Mouse (Mus musculus) stomach, postnatal 0 days (tissue): Measurements from ENCODE around the gene Adgre1. TPM values are rescaled to one million over a fixed set of nuclear protein-coding genes. Genes with fewer than 3 reads are reported as not detected.
"Not testable (repeated sequence)": the region's sequence is repeated elsewhere in the genome, so short reads cannot be mapped to it uniquely, and the experiment has no call there.

Experiments
- ATAC-seq: fragments of 200-750 bp; cut with Nextera tagmentation; 2 replicates; pipeline ENCODE4 v1.8.0; 2017; ENCODE audit not compliant: low FRiP score, low TSS enrichment
- DNase-seq: peaks from one replicate; pipeline ENCODE4 v3.0.0-alpha.2; 2016; ENCODE audit warnings: low spot score
- H3K27ac ChIP-seq: fragments of 300-500 bp; sonication (generic); replicated peaks from 2 replicates; pipeline ENCODE4 v1.5.1; 2014; ENCODE audit warnings: mild to moderate bottlenecking, control low read depth
- H3K27me3 ChIP-seq: fragments of 300-500 bp; sonication (generic); 2 replicates; pipeline ENCODE4 v1.6.1; 2014; ENCODE audit warnings: low read length; ENCODE audit not compliant: control insufficient read depth, insufficient read depth
- H3K36me3 ChIP-seq: fragments of 300-500 bp; sonication (generic); 2 replicates; pipeline ENCODE4 v1.6.1; 2014; ENCODE audit warnings: low read length, mixed read lengths; ENCODE audit not compliant: control insufficient read depth, insufficient read depth
- H3K4me1 ChIP-seq: fragments of 300-500 bp; sonication (generic); replicated peaks from 2 replicates; pipeline ENCODE4 v1.6.1; 2014; ENCODE audit warnings: antibody characterized with exemption; ENCODE audit not compliant: control insufficient read depth, insufficient read depth
- H3K4me2 ChIP-seq: fragments of 300-500 bp; sonication (generic); replicated peaks from 2 replicates; pipeline ENCODE4 v1.6.1; 2014; ENCODE audit warnings: low read depth, mild to moderate bottlenecking, control low read depth, moderate library complexity
- H3K4me3 ChIP-seq: fragments of 300-500 bp; sonication (generic); 2 replicates; pipeline ENCODE4 v1.5.1; 2014; ENCODE audit warnings: low read depth, low read length, control low read depth
- H3K9ac ChIP-seq: fragments of 300-500 bp; sonication (generic); 2 replicates; pipeline ENCODE4 v1.6.1; 2014; ENCODE audit warnings: mild to moderate bottlenecking, low read length, control low read depth, mixed read lengths
- H3K9me3 ChIP-seq: fragments of 300-500 bp; sonication (generic); 2 replicates; pipeline ENCODE4 v1.6.1; 2016; ENCODE audit warnings: low read length; ENCODE audit not compliant: control insufficient read depth
- CTCF ChIP-seq: IDR thresholded peaks from 2 replicates; pipeline ENCODE4 v1.5.1; 2016; ENCODE audit warnings: antibody characterized with exemption, low read depth, mild to moderate bottlenecking, moderate library complexity
- EP300 ChIP-seq: optimal IDR thresholded peaks from 2 replicates; pipeline ENCODE3; 2016; ENCODE audit warnings: antibody characterized with exemption
- WGBS: fragments of 180-500 bp; shearing (Covaris S2); extraction: QIAGEN DNeasy Blood & Tissue Kit; methylation state at CpG from one replicate; pipeline ENCODE4 v1.1.7; 2014; 5-methylcytosine and 5-hydroxymethylcytosine counted together
- polyA plus RNA-seq: library from polyadenylated mRNA; unstranded; fragments of >200 nt; fragmentation: Nextera tagmentation; extraction: Ambion mirVana; gene quantifications from 2 replicates; pipeline ENCODE4 v1.2.1, GENCODE M21; 2015

The Adgre1 gene
- polyA plus RNA-seq, 1 experiment from 2014 or later, result 4.6 TPM

DNA sequence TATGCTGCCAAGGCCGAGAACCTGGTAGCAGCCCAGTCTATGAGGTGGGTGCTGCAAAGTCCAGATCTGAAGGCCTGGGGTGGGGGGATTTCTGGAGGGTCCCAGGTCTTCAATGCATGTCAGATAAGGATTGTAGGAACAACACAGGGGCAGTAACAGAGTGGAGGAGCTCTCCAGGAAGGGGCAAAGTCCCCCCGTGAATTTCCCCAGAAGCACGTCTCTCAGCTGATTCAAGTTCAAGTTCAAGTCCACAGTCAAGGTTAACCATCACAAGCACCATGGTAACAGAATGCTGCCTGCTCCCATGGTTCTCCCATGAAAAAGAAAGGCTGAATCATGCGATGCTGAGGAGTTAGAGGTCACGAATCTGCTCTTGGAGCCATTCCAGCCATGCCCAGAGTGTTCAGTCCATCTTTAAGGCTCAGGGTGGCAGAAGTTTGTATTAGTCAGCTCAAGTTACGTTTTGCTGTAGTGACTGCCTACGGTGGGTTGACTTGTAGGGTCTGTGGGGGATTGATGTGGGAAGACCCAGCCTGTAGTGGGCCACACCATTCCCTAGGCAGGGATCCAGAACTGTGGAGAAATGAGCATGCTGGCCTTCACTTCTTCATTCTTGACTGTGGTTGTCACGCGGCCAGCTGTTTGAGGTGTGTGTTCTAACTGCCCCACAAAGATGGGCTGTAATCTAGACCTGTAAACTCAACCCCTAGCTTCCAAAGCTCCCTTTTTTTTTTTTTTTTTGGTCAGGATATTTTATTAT lies 24.3 kb upstream of the Adgre1 start:
- TF ChIP-seq EP300 (no peak), CTCF (no peak)
- Histone ChIP-seq H3K27ac (no peak overlapping the region), H3K4me3 (no peak overlapping the region), H3K36me3 (no peaks in the 10 kb centered on the region), H3K9ac (no peak overlapping the region), H3K9me3 (no peaks in the 10 kb centered on the region), H3K27me3 (no peaks in the 10 kb centered on the region), H3K4me1 (no peaks in the 10 kb centered on the region), H3K4me2 (no peak overlapping the region)
- WGBS, result 66% methylated on average over 9 of the region's 9 CpGs
- no peak for DNase-seq
- no peak for ATAC-seq

DNA sequence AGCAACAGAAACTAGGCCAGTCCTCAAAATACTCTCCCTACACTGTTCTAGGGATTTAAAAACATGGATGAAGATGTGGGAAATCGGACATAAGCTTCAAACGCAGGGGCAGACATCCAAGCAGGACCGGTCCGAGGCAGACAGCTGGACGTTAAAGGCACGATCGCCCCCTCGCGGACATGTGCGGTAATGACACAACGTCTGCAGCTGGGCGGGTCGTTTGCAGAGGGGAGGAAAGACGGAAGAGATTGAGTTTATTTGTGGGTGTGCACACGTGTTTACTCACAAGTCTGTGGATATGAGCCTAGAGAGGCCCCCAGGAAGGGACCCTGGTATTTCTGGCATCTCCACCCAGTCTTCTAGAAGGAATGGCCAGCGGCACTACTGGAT lies 23.7 kb upstream of the Adgre1 start:
- H3K9me3 ChIP-seq, result no peaks in the 10 kb centered on the region
- H3K27ac ChIP-seq, result no peak overlapping the region
- no peak overlapping the region for H3K4me3 ChIP-seq
- 7% methylated on average over 16 of the region's 16 CpGs for WGBS
- no peaks in the 10 kb centered on the region for H3K36me3 ChIP-seq
- peak; percentile 89 for DNase-seq
- H3K9ac ChIP-seq, result no peak overlapping the region
- no peaks in the 10 kb centered on the region for H3K4me1 ChIP-seq
- TF ChIP-seq EP300, result no peak
- TF ChIP-seq CTCF, result peak; percentile 93
- no peak overlapping the region for H3K4me2 ChIP-seq
- no peaks in the 10 kb centered on the region for H3K27me3 ChIP-seq
- ATAC-seq, result peak; percentile 58

DNA sequence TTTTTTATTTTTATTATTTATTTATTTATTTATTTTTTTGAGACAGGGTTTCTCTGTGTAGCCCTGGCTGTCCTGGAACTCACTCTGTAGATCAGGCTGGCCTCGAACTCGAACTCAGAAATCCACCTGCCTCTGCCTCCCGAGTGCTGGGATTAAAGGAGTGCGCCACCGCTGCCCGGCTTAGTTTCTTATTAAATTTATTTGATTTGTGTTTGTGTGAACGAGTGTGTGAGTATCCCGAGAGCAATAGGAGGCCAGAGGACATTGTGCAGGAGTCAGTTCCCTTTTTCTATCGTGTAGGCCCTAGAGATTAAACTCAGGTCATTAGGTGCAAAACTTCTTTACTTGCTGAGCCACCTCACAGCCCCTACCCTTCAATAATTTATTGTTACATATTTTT lies 23.3 kb upstream of the Adgre1 start:
- not testable (repeated sequence) for H3K9ac ChIP-seq, H3K27ac ChIP-seq, DNase-seq, H3K36me3 ChIP-seq, H3K4me1 ChIP-seq, H3K27me3 ChIP-seq, ATAC-seq, H3K4me3 ChIP-seq, H3K4me2 ChIP-seq, H3K9me3 ChIP-seq
- 56% methylated on average over 9 of the region's 9 CpGs for WGBS

DNA sequence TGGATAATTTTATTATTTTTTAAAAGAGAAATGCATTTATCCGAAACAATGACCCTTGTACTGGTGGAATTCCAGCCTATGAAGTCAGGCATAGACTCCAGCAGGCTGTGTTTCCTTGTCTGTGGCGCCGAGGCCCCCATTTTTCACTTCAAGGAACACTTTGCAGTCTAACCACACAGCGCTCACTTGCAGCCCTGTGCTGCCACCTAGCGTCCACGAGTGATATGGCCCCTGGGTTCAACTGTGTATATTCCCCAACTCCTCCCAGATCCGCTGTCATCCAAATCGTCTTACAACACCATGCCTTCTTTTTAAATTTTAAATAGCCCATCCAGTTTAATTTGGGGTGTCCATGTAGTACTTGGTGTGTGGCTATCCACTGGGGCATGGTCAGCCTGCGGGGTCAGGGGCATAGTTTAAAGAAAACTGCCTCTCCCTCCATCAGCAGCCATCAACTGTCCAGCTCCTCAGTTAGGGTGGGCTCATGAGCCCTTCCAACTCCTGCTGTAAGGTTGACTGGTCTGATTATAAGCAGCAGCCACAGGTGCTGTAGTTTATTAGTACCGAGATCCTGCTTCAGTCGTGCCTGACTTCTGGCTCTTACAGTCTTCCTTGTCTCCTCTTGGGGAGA lies 22.7 kb upstream of the Adgre1 start:
- Histone ChIP-seq H3K4me2 (no peak overlapping the region), H3K9ac (no peak overlapping the region), H3K9me3 (no peaks in the 10 kb centered on the region), H3K27ac (no peak overlapping the region), H3K27me3 (no peaks in the 10 kb centered on the region), H3K4me3 (no peak overlapping the region), H3K36me3 (no peaks in the 10 kb centered on the region), H3K4me1 (no peaks in the 10 kb centered on the region)
- peak; percentile 83 for ATAC-seq
- no peak for TF ChIP-seq EP300
- peak; percentile 97 for TF ChIP-seq CTCF
- peak; percentile 90 for DNase-seq
- WGBS, result 10% methylated on average over 11 of the region's 11 CpGs

DNA sequence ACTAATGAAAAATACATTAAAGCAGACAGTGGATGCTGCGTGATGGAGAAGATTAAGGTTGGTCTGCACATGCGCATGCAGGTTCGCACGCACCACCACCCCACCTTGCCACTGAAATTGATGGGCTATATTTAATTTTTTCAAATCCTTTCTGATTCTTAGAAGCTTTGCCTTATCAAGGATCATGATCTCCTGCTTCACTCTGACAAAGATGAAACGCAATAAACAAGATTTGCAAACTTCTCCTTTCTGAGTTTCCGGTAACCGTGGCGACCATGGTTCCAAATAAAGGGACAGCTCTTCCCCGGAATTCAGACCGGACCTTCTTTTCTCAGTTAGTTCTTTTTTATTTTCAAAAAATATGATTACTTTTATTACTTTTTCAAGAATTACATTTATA lies 20.5 kb upstream of the Adgre1 start:
- WGBS, result 78% methylated on average over 10 of the region's 10 CpGs
- H3K9me3 ChIP-seq, result no peaks in the 10 kb centered on the region
- TF ChIP-seq CTCF (no peak), EP300 (no peak)
- H3K4me2 ChIP-seq, result no peak overlapping the region
- H3K9ac ChIP-seq, result no peak overlapping the region
- H3K27me3 ChIP-seq, result no peaks in the 10 kb centered on the region
- H3K4me3 ChIP-seq, result no peak overlapping the region
- no peak for DNase-seq
- no peak for ATAC-seq
- H3K36me3 ChIP-seq, result no peaks in the 10 kb centered on the region
- no peak overlapping the region for H3K27ac ChIP-seq
- H3K4me1 ChIP-seq, result no peaks in the 10 kb centered on the region

DNA sequence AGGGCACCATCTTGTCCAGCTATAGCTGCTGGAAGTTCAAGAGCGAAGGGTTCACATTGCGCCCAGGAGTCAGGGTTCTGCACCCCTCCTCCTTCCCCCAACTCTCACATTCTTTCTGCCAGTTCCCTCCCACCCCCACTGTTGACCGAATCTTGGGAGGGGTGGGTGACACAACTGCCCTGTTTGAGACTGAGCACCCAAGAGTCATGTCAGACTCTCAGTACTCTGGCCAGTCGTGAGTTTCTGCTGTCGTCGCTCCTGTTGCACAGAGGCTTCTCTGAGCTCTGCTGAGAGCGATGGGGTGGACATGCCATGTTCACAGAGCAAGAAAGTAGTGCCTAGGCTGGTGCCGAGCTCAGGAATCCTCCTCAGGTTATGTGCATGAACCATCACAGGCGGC lies 19.2 kb upstream of the Adgre1 start:
- no peak overlapping the region for H3K4me2 ChIP-seq
- H3K9me3 ChIP-seq, result no peaks in the 10 kb centered on the region
- DNase-seq, result no peak
- no peaks in the 10 kb centered on the region for H3K36me3 ChIP-seq
- H3K27ac ChIP-seq, result no peak overlapping the region
- ATAC-seq, result no peak
- no peaks in the 10 kb centered on the region for H3K4me1 ChIP-seq
- no peak for TF ChIP-seq EP300
- H3K27me3 ChIP-seq, result no peaks in the 10 kb centered on the region
- H3K9ac ChIP-seq, result no peak overlapping the region
- H3K4me3 ChIP-seq, result no peak overlapping the region
- WGBS, result 66% methylated on average over 9 of the region's 9 CpGs
